Mouse (Mus musculus) cortical plate, adult 2 months (tissue): Measurements from ENCODE around the gene Mblac1. TPM values are rescaled to one million over a fixed set of nuclear protein-coding genes. Genes with fewer than 3 reads are reported as not detected.
A peak's percentile ranks its signal among the peaks of the same experiment; 100 is the strongest.
"Not testable (repeated sequence)": the region's sequence is repeated elsewhere in the genome, so short reads cannot be mapped to it uniquely, and the experiment has no call there.

Experiments
- H3K27ac ChIP-seq: fragments of 200-500 bp; 2 replicates; pipeline ENCODE4 v1.5.1; 2012; ENCODE audit warnings: low read length, control low read depth, inconsistent platforms; ENCODE audit not compliant: insufficient read depth
- H3K4me1 ChIP-seq: fragments of 200-500 bp; 2 replicates; pipeline ENCODE4 v1.6.1; 2011; ENCODE audit warnings: low read length; ENCODE audit not compliant: control insufficient read depth, insufficient read depth
- H3K4me3 ChIP-seq: fragments of 200-500 bp; 2 replicates; pipeline ENCODE4 v1.5.1; 2011; ENCODE audit warnings: mild to moderate bottlenecking, low read length, control low read depth; ENCODE audit not compliant: insufficient read depth
- CTCF ChIP-seq: fragments of 200-500 bp; IDR thresholded peaks from 2 replicates; pipeline ENCODE4 v1.5.1; 2011; ENCODE audit warnings: mild to moderate bottlenecking, control low read depth, low read length; ENCODE audit not compliant: insufficient read depth; ENCODE audit errors: extremely low read depth
- POLR2A ChIP-seq: fragments of 200-500 bp; IDR thresholded peaks from 2 replicates; pipeline ENCODE4 v1.6.1; 2011; ENCODE audit warnings: mild to moderate bottlenecking, low read length, control low read depth; ENCODE audit not compliant: insufficient read depth; ENCODE audit errors: extremely low read depth
- polyA plus RNA-seq: library from polyadenylated mRNA; depleted of rRNA; stranded (reverse); fragments of >200 nt; gene quantifications from 2 replicates; pipeline ENCODE4 v1.2.3, GENCODE M21; 2012

The Mblac1 gene
- polyA plus RNA-seq, 1 experiment = 5.7 TPM

DNA sequence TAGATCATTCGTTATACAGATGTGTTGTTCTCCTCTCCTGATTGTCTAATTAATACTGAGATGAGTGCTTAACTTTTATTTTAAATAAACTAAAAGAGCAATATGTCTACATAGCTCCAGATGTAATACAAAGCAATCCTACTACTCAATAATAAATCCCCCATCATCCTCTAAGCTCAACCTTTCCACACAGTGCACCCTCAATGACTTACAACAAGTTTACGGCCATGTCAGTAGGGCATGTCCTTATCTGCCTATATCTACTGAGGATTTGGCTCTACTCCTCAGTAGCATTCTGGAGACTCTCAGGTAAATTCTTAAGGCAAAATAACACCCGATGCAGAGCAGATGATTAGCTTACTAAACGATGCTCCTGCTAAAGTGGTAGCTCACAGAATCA, 13.8 kb downstream of the Mblac1 start:
- Histone ChIP-seq H3K4me3 (no peak overlapping the region), H3K27ac (no peak overlapping the region), H3K4me1 (no peaks in the 10 kb centered on the region)
- no peak for TF ChIP-seq POLR2A
- no peak for TF ChIP-seq CTCF

DNA sequence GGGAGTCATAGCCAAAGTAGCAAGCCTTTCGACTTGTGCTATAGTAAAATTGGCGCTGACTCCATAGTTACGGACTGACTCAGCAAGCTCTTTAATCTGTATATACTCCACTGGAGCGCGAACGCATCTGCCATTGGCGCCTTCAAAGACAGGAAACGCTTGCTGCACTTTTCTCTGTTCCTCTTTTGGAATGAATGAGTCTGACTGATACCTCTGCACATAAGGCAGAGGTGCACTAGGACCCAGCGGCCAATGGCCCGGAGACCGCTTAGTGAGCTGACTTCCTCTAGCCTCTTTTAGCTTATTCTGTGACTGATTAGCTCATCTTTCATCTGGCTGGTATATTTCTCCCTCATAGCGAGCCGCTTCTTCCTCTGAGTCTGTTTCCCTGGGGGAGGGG, 22.5 kb downstream of the Mblac1 start:
- not testable (repeated sequence) for H3K27ac ChIP-seq, H3K4me3 ChIP-seq, H3K4me1 ChIP-seq

DNA sequence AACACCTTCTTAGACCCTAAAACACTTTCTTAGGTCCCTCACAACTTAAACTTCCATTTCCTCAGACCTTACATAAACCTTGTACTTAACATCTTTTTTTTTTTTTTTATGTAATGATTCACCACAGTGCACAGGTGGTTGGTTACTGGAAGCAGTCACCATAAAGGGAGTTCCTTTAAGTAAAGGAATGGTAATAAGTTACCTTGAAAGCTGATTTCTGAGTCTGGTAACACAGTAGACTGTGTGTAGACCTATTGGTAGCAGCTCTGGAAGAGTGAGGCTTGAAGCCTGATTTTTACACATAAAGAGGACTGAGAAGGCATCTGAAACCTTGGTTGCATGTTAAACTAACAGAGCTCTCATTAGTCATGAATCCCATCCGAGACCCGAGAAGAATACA, 25.8 kb downstream of the Mblac1 start:
- no peak for TF ChIP-seq POLR2A
- no peak for TF ChIP-seq CTCF
- Histone ChIP-seq H3K27ac (no peak overlapping the region), H3K4me1 (no peaks in the 10 kb centered on the region), H3K4me3 (no peak overlapping the region)

DNA sequence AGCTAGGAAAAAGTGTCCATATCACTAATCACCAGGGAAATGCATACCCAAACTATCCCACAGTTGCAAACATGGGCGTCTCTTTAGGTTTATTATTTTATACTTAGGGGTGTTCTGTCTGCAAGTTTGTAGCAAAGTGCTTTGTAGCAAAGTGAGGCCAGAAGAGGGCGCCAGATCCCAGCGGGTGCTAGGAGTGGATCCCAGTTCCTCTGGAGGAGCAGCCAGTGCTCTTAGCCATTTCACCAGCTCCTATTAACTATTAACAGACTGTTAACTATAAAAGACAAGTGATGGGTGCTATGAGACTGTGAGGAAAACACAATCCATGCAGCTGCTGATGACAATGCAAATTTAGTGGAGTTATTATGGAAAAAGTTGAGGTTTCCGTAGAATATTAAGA, 28.0 kb downstream of the Mblac1 start:
- Histone ChIP-seq H3K4me3 (no peak overlapping the region), H3K4me1 (no peaks in the 10 kb centered on the region)
- TF ChIP-seq POLR2A (no peak), CTCF (peak; percentile 81)

DNA sequence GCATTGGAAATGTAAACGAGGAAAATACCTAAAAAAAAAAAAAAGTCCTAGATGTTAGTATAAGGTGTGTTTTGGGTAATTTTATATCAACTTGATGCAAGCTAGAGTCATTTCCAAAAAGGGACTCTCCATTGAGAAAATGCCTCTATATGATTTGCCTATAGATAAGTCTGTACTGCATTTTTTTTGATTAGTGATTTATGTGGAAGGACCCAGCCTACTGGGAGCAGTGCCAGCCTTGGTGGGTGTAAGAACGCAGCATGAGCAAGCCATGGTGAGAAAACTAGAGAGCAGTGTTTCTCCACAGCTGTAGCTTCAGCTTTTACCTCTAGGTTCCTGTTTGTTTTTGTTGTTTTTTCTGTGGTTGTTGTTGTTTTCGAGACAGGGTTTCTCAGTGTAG, 29.2 kb downstream of the Mblac1 start:
- Histone ChIP-seq H3K27ac (no peak overlapping the region), H3K4me1 (no peaks in the 10 kb centered on the region), H3K4me3 (no peak overlapping the region)
- TF ChIP-seq POLR2A (no peak), CTCF (no peak)

More for the DNA sequence above, 28.0 kb downstream of the Mblac1 start:
- H3K27ac ChIP-seq = no peak overlapping the region

DNA sequence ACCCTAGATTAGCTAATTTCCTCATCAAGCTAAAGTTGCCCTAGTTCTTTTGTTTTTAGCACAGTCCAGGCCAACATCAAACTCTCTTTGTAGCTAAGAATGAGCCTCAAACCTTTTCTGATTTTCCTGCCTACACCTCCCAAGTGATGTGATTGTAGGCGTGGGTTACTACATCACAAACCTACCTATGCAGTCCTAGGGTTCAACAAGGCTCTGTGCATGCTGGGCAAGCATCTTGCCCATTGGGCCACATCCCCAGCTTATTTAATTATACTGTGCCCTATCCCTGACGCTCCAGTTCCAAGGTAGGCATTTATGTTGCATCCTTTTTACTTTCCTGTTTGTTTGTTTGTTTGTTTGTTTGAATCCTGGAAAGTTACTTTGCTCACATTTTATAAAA, 31.6 kb downstream of the Mblac1 start, which contains the start of gene Nxpe5:
Gene Nxpe5 (plus strand): TSS at position 199 of the 400 bp plus-strand sequence.
- no peaks in the 10 kb centered on the region for H3K4me1 ChIP-seq
- TF ChIP-seq POLR2A = no peak
- TF ChIP-seq CTCF = no peak
- H3K27ac ChIP-seq = no peak within 1 kb of the TSS
- no peak within 1 kb of the TSS for H3K4me3 ChIP-seq

DNA sequence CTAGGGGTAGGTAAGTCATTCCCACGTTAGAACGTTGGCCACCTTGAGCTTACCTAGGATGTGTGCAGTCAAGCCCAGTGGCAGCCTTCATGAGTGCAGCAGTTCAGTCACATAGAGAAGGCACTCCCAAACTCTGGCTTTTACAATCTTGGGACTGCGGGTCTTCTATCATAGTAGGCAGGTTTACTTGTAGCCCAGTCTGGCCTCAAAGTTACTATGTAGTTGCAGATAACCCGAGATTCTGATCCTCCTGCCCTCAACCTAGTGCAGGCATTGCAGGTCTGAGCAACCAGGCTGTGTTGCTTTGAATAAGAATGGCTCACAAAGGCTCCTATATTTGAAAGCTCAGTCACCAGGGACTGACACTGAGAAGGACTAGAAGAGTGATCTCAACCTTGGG, 32.4 kb downstream of the Mblac1 start:
- Histone ChIP-seq H3K4me1 (no peaks in the 10 kb centered on the region), H3K27ac (no peak overlapping the region), H3K4me3 (no peak overlapping the region)
- TF ChIP-seq POLR2A (no peak), CTCF (no peak)

DNA sequence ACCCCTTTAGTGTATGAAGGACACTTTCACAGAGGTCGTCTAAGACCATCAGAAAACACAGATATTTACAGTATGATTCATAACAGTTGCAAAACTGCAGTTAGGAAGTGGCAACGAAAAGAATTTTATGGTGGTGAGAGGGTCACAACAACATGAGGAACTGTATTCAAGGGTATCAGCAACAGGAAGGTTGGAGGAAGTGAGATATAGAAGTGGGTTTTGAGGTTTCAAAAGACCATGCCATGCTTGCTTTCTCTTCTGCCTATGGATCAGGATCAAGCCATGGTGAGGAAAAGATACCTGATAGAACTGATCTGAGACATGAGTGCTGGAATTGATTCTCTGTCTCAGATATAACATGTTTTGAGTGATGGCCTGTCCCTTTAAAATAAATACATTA, 33.3 kb downstream of the Mblac1 start:
- no peaks in the 10 kb centered on the region for H3K4me1 ChIP-seq
- no peak overlapping the region for H3K27ac ChIP-seq
- H3K4me3 ChIP-seq = no peak overlapping the region
- TF ChIP-seq CTCF = no peak
- no peak for TF ChIP-seq POLR2A

DNA sequence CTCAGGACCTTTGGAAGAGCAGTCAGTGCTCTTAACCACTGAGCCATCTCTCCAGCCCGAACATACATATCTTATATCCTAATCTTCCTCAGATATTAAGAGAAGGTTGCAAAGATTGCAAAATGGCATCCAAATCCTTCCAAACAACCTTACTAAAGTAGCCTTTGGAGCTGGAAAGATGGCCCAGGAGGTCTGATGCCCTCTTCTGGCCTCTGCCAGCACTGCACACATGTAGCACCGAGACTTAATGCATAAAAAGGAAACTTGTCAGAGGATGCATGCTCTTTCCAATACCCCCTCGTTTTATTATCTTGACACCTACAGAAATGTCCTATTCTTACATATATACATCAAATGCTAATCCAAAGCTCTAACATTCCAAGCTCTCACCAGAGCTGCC, 33.9 kb downstream of the Mblac1 start:
- TF ChIP-seq CTCF (peak; percentile 22; the same call in 1 of the 2 replicates), POLR2A (no peak)
- Histone ChIP-seq H3K27ac (no peak overlapping the region), H3K4me3 (no peak overlapping the region), H3K4me1 (no peaks in the 10 kb centered on the region)

DNA sequence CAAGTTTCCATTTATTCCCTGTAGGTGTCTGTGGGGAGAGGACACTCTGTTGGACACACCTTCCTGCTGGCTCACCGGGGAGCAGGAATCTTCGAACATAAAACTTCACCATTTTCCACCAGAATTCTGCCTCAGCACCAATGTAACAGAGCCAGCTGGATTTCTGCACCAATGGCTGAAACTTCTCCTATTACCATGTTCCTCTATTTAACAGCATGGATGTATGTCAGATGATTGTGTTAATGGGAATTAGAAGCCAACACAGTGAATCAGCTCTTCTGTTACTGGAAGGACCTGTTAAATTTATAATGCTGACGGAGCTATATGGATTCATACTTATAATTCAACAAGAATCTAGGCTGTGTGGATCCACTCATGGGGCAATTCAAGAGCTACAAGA, 35.4 kb downstream of the Mblac1 start:
- Histone ChIP-seq H3K4me1 (no peaks in the 10 kb centered on the region), H3K4me3 (no peak overlapping the region), H3K27ac (no peak overlapping the region)
- no peak for TF ChIP-seq CTCF
- TF ChIP-seq POLR2A = no peak

DNA sequence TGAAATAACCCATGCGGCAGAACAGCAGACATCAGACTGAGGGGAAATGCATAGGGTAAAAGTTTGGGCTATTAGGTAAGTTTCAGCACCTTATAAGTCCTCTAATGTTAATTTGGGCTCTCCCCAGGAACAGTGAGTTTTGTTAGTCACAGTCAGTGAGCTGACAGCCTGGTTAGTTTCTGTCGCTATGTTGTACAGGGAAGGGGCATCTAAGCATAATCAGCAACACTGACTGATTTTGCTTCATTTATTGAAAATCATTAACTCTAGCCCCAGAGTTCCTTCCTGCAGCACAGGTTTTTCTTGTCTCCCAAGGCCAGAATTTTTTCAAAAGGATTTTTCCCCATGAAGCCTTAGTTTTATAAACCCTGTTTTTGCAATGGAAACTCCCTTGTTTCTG, 39.7 kb downstream of the Mblac1 start:
- Histone ChIP-seq H3K4me3 (no peak overlapping the region), H3K27ac (no peak overlapping the region), H3K4me1 (no peaks in the 10 kb centered on the region)
- TF ChIP-seq POLR2A (no peak), CTCF (no peak)

DNA sequence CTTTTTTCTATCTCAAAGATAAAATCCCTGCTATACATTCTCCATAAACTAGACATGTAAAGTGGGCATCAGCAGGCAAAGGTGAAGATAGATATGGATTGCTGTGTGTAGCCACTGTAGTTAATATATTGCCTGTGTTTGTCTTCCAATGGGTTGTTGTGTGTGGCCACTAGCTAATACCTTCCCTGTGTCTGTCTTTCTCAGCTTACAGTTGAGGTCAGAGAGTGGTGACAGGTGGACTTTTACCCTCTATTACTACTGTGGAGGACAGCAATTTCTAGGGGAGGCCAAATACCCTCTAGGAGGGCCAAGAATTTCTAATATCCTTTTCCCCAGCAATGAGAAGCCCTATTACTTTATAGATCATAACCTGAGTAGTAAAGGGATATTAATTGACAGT, 40.1 kb downstream of the Mblac1 start:
- no peak overlapping the region for H3K27ac ChIP-seq
- TF ChIP-seq POLR2A (no peak), CTCF (no peak)

More for the DNA sequence above, 40.1 kb downstream of the Mblac1 start:
- H3K4me3 ChIP-seq = no peak overlapping the region
- H3K4me1 ChIP-seq = no peaks in the 10 kb centered on the region
